Mouse (Mus musculus): ENCODE results near the gene Tmeff1.
A peak's percentile ranks its signal among the peaks of the same experiment; 100 is the strongest.

Tmeff1 gene

GRCm38 (mm10) chr4:48622246-48622645 lies 37.3 kb downstream of the Tmeff1 start:
- no peak for DNase-seq (ENCODE audit: low spot score in 2 of 2)

- DNase-seq (ENCODE audit: low spot score in 2 of 2), result no peak
Observed at GRCm38 (mm10) chr4:48622946-48623345, 38.0 kb downstream of the Tmeff1 start.

- no peak for DNase-seq (ENCODE audit: low spot score in 2 of 2)
Observed at GRCm38 (mm10) chr4:48624961-48625360, 40.0 kb downstream of the Tmeff1 start.

GRCm38 (mm10) chr4:48625836-48626235 lies 40.9 kb downstream of the Tmeff1 start:
- no peak for DNase-seq (ENCODE audit: low spot score in 2 of 2)

GRCm38 (mm10) chr4:48629445-48629844 lies 44.5 kb downstream of the Tmeff1 start:
- DNase-seq (ENCODE audit: low spot score in 2 of 2), result peak; percentile 21 to 37

GRCm38 (mm10) chr4:48633529-48633928 lies 48.6 kb downstream of the Tmeff1 start:
- DNase-seq (ENCODE audit: low spot score in 2 of 2), result no peak

- no peak for DNase-seq (ENCODE audit: low spot score in 2 of 2)
Observed at GRCm38 (mm10) chr4:48634058-48634457, 49.1 kb downstream of the Tmeff1 start.

- no peak for DNase-seq (ENCODE audit: low spot score in 2 of 2)
Observed at GRCm38 (mm10) chr4:48636831-48637230, 51.9 kb downstream of the Tmeff1 start.

GRCm38 (mm10) chr4:48638132-48638531 lies 53.2 kb downstream of the Tmeff1 start:
- DNase-seq (ENCODE audit: low spot score in 2 of 2), result no peak

GRCm38 (mm10) chr4:48639503-48639902 lies 54.5 kb downstream of the Tmeff1 start:
- DNase-seq (ENCODE audit: low spot score in 2 of 2), result no peak

GRCm38 (mm10) chr4:48643801-48644200 lies 58.8 kb downstream of the Tmeff1 start:
- DNase-seq (ENCODE audit: low spot score in 2 of 2), result no peak

- no peak for DNase-seq (ENCODE audit: low spot score in 2 of 2)
Observed at GRCm38 (mm10) chr4:48646143-48646542, 61.2 kb downstream of the Tmeff1 start.

- DNase-seq (ENCODE audit: low spot score in 2 of 2), result no peak
Observed at GRCm38 (mm10) chr4:48650617-48651360, 65.8 kb downstream of the Tmeff1 start.

- no peak for DNase-seq (ENCODE audit: low spot score in 2 of 2)
Observed at GRCm38 (mm10) chr4:48654118-48654517, 69.1 kb downstream of the Tmeff1 start.

GRCm38 (mm10) chr4:48656530-48656929 lies 71.6 kb downstream of the Tmeff1 start:
- no peak for DNase-seq (ENCODE audit: low spot score in 2 of 2)

GRCm38 (mm10) chr4:48660144-48660543 lies 75.2 kb downstream of the Tmeff1 start:
- no peak for DNase-seq (ENCODE audit: low spot score in 2 of 2)

GRCm38 (mm10) chr4:48660619-48661575 lies 75.9 kb downstream of the Tmeff1 start:
- DNase-seq (ENCODE audit: low spot score in 2 of 2), result no peak

- DNase-seq (ENCODE audit: low spot score in 2 of 2), result no peak
Observed at GRCm38 (mm10) chr4:48663271-48663670, 78.3 kb downstream of the Tmeff1 start, which contains the start of gene Cavin4. Cavin4 (plus strand) TSS chr4:48663514.

GRCm38 (mm10) chr4:48664021-48664420 lies 79.0 kb downstream of the Tmeff1 start:
- DNase-seq (ENCODE audit: low spot score in 2 of 2), result no peak

GRCm38 (mm10) chr4:48667279-48667678 lies 82.3 kb downstream of the Tmeff1 start:
- no peak for DNase-seq (ENCODE audit: low spot score in 2 of 2)

- no peak for DNase-seq (ENCODE audit: low spot score in 2 of 2)
Observed at GRCm38 (mm10) chr4:48672915-48673314, 87.9 kb downstream of the Tmeff1 start.

- DNase-seq (ENCODE audit: low spot score in 2 of 2), result no peak
Observed at GRCm38 (mm10) chr4:48674412-48674811, 89.4 kb downstream of the Tmeff1 start.
